Mouse (Mus musculus): Measurements from ENCODE around the gene Pgls. TPM values are rescaled to one million over a fixed set of nuclear protein-coding genes. Genes with fewer than 3 reads are reported as not detected.

The Pgls gene
- polyA plus RNA-seq, 2 experiments: 45.6 to 104 TPM

DNA sequence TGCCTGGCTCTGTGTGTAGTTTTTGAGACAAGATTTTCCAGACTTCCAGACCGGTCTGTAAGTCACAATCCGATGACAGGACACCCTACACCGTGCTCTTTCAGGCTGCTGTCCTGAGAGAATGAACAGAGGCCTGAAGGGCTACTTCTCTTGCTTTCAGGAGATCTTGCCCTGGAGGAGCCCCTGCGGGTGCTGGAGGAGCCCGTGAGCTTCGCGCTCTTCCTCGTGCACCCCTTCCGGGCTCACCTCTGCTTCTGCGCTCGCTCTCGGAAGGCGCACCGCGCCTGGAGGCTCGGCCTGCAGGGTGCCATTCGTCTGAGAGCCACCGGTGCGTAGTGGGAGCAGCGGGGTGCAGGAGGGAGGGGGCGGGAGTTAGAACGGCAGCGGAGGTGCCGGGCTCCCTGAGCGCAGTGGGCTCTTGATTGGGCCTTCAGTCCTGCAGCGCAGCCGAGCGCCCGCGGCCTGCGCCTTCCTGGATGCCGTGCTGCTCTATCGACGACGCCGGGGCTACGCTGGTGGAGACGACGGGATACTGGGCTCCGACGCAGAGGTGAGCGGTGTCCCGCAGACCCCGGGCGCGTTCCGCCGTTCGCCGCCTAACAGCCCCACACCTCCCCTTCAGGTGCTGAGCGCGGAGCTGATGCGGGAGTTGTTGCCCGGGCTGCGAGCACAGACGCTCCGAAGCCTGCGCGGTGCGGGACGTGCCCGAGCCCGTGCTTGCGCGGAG, 10.1 kb downstream of the Pgls start:
- Histone ChIP-seq H3K27me3 (ENCODE audit: control insufficient read depth, insufficient read depth, low read length) (peaks cover 27% of the 10 kb centered on the region), H3K4me1 (replicated peaks; ENCODE audit: control insufficient read depth in 2 of 2, insufficient read depth in 2 of 2, low read length in 1 of 2) (no peaks in the 10 kb centered on the region), H3K9me3 (ENCODE audit: control insufficient read depth, low read length) (no peaks in the 10 kb centered on the region), H3K4me3 (ENCODE audit: insufficient read depth in 1 of 2, low read depth in 2 of 2, low read length in 2 of 2) (peak overlapping the region in 1 of 2 experiments; percentile 10; a peak in 1 of 4 replicates), H3K27ac (no peak overlapping the region), H3K9ac (replicated peaks) (no peak overlapping the region), H3K4me2 (ENCODE audit: low read depth) (peak overlapping the region; percentile 43), H3K36me3 (replicated peaks; ENCODE audit: control insufficient read depth, insufficient read depth, low read depth) (no peaks in the 10 kb centered on the region)
- TF ChIP-seq CTCF (IDR thresholded peaks at IDR 0.05; ENCODE audit: low read depth): no peak
- TF ChIP-seq EP300 (IDR thresholded peaks at IDR 0.05; ENCODE audit: low read depth): no peak
- DNase-seq (ENCODE audit: low read depth in 3 of 3, low spot score in 3 of 3): no peak
- no peak for ATAC-seq (ENCODE audit: insufficient read depth)
- WGBS (ENCODE audit: insufficient replicate concordance): 5% methylated on average over 65 of the region's 65 CpGs

DNA sequence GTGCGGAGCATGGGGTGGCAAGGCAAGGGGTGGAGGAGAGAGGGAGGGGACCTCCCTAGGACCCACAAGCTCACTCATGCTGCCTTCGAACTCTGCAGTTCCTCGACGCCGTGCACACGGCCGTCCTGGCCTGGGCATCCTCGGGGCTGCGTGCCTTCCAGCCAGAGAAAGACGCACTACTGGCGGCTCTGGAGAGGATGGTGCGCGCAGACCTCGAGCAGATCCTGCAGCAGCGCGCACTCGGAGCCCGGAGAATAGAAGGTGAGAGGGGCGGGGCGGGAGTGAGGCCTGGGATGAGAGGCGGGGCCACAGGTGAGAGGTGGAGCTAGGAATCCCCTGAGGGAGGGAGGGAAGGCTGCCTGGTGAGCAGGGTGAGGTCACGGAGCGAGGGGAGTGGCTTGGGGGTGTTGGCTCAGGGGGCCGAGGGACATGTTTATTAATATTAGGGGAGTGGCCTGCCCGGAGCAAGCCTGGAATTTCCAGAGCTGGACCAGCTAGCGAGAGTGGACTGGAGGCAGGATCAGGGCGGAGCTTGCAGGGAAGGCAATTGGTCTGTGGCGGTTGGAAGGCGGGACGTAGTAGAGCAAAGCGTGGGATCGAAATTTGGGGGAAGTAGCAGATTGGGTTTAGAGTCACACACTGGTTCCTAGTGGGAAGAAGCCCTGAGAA, 10.8 kb downstream of the Pgls start:
- Histone ChIP-seq H3K9ac (replicated peaks) (no peak overlapping the region), H3K9me3 (ENCODE audit: control insufficient read depth, low read length) (no peaks in the 10 kb centered on the region), H3K27ac (no peak overlapping the region), H3K36me3 (replicated peaks; ENCODE audit: control insufficient read depth, insufficient read depth, low read depth) (no peaks in the 10 kb centered on the region), H3K4me3 (ENCODE audit: insufficient read depth in 1 of 2, low read depth in 2 of 2, low read length in 2 of 2) (peak overlapping the region in 1 of 2 experiments; percentile 10; a peak in 1 of 4 replicates), H3K4me1 (replicated peaks; ENCODE audit: control insufficient read depth in 2 of 2, insufficient read depth in 2 of 2, low read length in 1 of 2) (no peaks in the 10 kb centered on the region), H3K27me3 (ENCODE audit: control insufficient read depth, insufficient read depth, low read length) (peaks cover 27% of the 10 kb centered on the region), H3K4me2 (ENCODE audit: low read depth) (peak overlapping the region; percentile 43)
- WGBS (ENCODE audit: insufficient replicate concordance): 6% methylated on average over 32 of the region's 32 CpGs
- TF ChIP-seq CTCF (IDR thresholded peaks at IDR 0.05; ENCODE audit: low read depth): no peak
- no peak for TF ChIP-seq EP300 (IDR thresholded peaks at IDR 0.05; ENCODE audit: low read depth)
- DNase-seq (ENCODE audit: low read depth in 3 of 3, low spot score in 3 of 3) (no peak), ATAC-seq (ENCODE audit: insufficient read depth) (peak; percentile 54; the same call in 1 of the 2 replicates)

DNA sequence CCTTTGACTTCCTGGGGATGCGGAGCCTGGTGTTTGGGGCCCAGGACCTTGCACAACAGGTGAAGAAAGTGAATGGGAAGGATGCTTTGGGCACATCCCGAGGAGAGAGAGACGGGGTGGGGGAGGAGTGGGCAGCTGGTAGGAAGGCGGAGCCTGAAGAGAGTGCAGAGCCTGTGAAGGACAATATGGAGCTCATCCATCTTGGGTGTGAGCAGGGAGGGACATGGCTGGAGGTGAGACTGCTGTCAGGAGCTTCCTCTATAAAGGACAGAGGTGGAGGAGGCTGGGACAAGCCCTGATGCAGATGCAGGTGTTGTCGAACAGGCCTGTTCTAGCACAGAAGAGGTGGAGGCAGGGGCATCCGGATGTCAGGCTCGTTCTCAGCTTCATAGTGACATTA, 12.0 kb downstream of the Pgls start:
- H3K9me3 ChIP-seq (ENCODE audit: control insufficient read depth, low read length): no peaks in the 10 kb centered on the region
- TF ChIP-seq CTCF (IDR thresholded peaks at IDR 0.05; ENCODE audit: low read depth) (no peak), EP300 (IDR thresholded peaks at IDR 0.05; ENCODE audit: low read depth) (no peak)
- no peak overlapping the region for H3K27ac ChIP-seq
- H3K27me3 ChIP-seq (ENCODE audit: control insufficient read depth, insufficient read depth, low read length): peaks cover 27% of the 10 kb centered on the region
- no peaks in the 10 kb centered on the region for H3K4me1 ChIP-seq (replicated peaks; ENCODE audit: control insufficient read depth in 2 of 2, insufficient read depth in 2 of 2, low read length in 1 of 2)
- ATAC-seq (ENCODE audit: insufficient read depth): no peak
- H3K36me3 ChIP-seq (replicated peaks; ENCODE audit: control insufficient read depth, insufficient read depth, low read depth): no peaks in the 10 kb centered on the region
- no peak overlapping the region for H3K4me3 ChIP-seq (ENCODE audit: insufficient read depth in 1 of 2, low read depth in 2 of 2, low read length in 2 of 2)
- no peak overlapping the region for H3K9ac ChIP-seq (replicated peaks)
- no peak overlapping the region for H3K4me2 ChIP-seq (ENCODE audit: low read depth)
- 60% methylated on average over 7 of the region's 7 CpGs for WGBS (ENCODE audit: insufficient replicate concordance)
- no peak for DNase-seq (ENCODE audit: low read depth in 3 of 3, low spot score in 3 of 3)

DNA sequence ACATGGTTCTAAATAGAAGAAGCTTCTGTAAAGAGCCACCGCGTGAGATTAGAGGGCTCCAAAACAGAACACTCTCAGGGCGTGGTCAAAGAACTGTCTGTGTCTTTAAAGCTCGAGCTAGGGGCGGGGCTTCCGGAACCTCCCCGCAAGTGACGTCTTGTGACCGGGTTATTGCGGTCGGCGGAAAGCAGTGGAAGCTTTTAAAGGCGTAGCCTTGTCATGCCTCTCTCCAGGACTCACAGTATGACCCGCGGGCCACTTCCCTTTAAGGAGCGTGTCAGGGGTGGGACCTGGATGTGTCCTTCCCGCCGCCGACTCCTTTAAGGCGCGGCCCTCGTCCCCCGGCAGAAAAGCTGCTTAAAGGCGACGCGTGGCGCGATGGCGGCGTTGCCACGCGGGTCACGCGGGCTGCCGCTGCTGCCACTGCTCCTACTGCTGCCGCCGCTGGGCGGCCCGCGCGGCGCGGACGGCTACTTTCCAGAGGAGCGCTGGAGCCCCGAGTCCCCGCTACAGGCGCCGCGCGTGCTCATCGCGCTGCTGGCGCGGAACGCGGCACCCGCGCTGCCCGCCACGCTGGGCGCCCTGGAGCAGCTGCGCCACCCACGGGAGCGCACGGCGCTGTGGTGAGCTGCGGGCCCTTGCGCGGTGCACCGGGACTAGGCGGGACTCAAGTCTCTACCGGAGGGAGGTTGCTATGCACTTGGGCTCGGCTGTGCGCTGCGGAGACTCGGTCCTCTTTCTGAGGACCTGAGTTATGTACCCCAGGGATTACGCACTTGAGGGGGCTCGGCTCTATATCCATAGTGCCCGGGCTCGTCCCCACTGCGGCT, 19.1 kb downstream of the Pgls start, which contains the start of gene Colgalt1:
TSS of gene Colgalt1 (plus strand) at position 177 of the 830 bp plus-strand sequence.
- Histone ChIP-seq H3K4me3 (ENCODE audit: insufficient read depth in 1 of 2, low read depth in 2 of 2, low read length in 2 of 2) (peak within 1 kb of the TSS; percentile 72 to 91), H3K4me2 (ENCODE audit: low read depth) (peak within 1 kb of the TSS; percentile 99), H3K36me3 (replicated peaks; ENCODE audit: control insufficient read depth, insufficient read depth, low read depth) (peaks cover 7% of the 10 kb centered on the region), H3K9ac (replicated peaks) (peak within 1 kb of the TSS; percentile 83), H3K27me3 (ENCODE audit: control insufficient read depth, insufficient read depth, low read length) (no peaks in the 10 kb centered on the region), H3K9me3 (ENCODE audit: control insufficient read depth, low read length) (no peaks in the 10 kb centered on the region), H3K4me1 (replicated peaks; ENCODE audit: control insufficient read depth in 2 of 2, insufficient read depth in 2 of 2, low read length in 1 of 2) (peaks cover 6 to 14% of the 10 kb centered on the region in 2 experiments), H3K27ac (peak within 1 kb of the TSS; percentile 49)
- WGBS (ENCODE audit: insufficient replicate concordance): under 1% methylated on average over 82 of the region's 82 CpGs
- TF ChIP-seq EP300 (IDR thresholded peaks at IDR 0.05; ENCODE audit: low read depth) (no peak), CTCF (IDR thresholded peaks at IDR 0.05; ENCODE audit: low read depth) (peak; percentile 3; the same call in 1 of the 2 replicates)
- ATAC-seq (ENCODE audit: insufficient read depth) (peak; percentile 99), DNase-seq (ENCODE audit: low read depth in 3 of 3, low spot score in 3 of 3) (peak; percentile 98 to 99 (median 99))

Measured in liver, embryonic 14.5 days (tissue).